Mouse (Mus musculus): ENCODE results near the gene Csnk1d.

GRCm38 (mm10) chr11:120937976-120938375, 53.2 kb downstream of the Csnk1d start:
- TF ChIP-seq GATA1 (IDR thresholded peaks at IDR 0.05; ENCODE audit: low read length) (no peak), TAL1 (IDR thresholded peaks at IDR 0.05; ENCODE audit: low read length) (no peak)
